Mouse (Mus musculus): Measurements from ENCODE around the gene Ctag2. TPM values are rescaled to one million over a fixed set of nuclear protein-coding genes. Genes with fewer than 3 reads are reported as not detected.

Gene Ctag2
- not detected for total RNA-seq (2023)

GRCm38 (mm10) chrX:65047344-65047743 lies at the start of gene Ctag2:
Gene Ctag2 (plus strand): TSS chrX:65047644.

All from CD4-positive naive resting alpha-beta T cell, adult 76 days (primary cell).